Mouse (Mus musculus) lung, embryonic 16.5 days (tissue): Measurements from ENCODE around the gene Atrnl1. TPM values are rescaled to one million over a fixed set of nuclear protein-coding genes. Genes with fewer than 3 reads are reported as not detected.
A peak's percentile ranks its signal among the peaks of the same experiment; 100 is the strongest.

Source experiments
- ATAC-seq: fragments of 200-750 bp; cut with Nextera tagmentation; 2 replicates; pipeline ENCODE4 v1.8.0; 2017; ENCODE audit warnings: low read depth, mild to moderate bottlenecking, moderate library complexity
- H3K27ac ChIP-seq: fragments of 300-500 bp; sonication (generic); 2 replicates; pipeline ENCODE4 v1.5.1; 2014; ENCODE audit warnings: mild to moderate bottlenecking, control low read depth, low read length
- H3K27me3 ChIP-seq: fragments of 300-500 bp; sonication (generic); 2 replicates; pipeline ENCODE4 v1.6.1; 2014; ENCODE audit warnings: low read depth, low read length, mixed read lengths; ENCODE audit not compliant: control insufficient read depth, insufficient read depth
- H3K36me3 ChIP-seq: fragments of 300-500 bp; sonication (generic); 2 replicates; pipeline ENCODE4 v1.6.1; 2014; ENCODE audit warnings: low read length; ENCODE audit not compliant: control insufficient read depth, insufficient read depth
- H3K4me1 ChIP-seq: fragments of 300-500 bp; sonication (generic); replicated peaks from 2 replicates; pipeline ENCODE4 v1.6.1; 2014; ENCODE audit warnings: low read length, mixed read lengths; ENCODE audit not compliant: control insufficient read depth, insufficient read depth
- H3K4me2 ChIP-seq: fragments of 300-500 bp; sonication (generic); 2 replicates; pipeline ENCODE4 v1.6.1; 2014; ENCODE audit warnings: low read depth, low read length, control low read depth
- H3K4me3 ChIP-seq: fragments of 300-500 bp; sonication (generic); 2 replicates; pipeline ENCODE4 v1.5.1; 2014; ENCODE audit warnings: mild to moderate bottlenecking, low read length, control low read depth
- H3K9ac ChIP-seq: fragments of 300-500 bp; sonication (generic); 2 replicates; pipeline ENCODE4 v1.6.1; 2014; ENCODE audit warnings: low read length, control low read depth
- H3K9me3 ChIP-seq: fragments of 300-500 bp; sonication (generic); 2 replicates; pipeline ENCODE4 v1.6.1; 2016; ENCODE audit warnings: low read length; ENCODE audit not compliant: control insufficient read depth
- WGBS: fragments of 180-500 bp; shearing (Covaris S2); extraction: QIAGEN DNeasy Blood & Tissue Kit; methylation state at CpG from one replicate; pipeline ENCODE4 v1.1.7; 2014; 5-methylcytosine and 5-hydroxymethylcytosine counted together
- polyA plus RNA-seq: library from polyadenylated mRNA; unstranded; fragments of >200 nt; fragmentation: Nextera tagmentation; extraction: Ambion mirVana; gene quantifications from 2 replicates; pipeline ENCODE4 v1.2.1, GENCODE M21; 2015

Atrnl1 gene
- polyA plus RNA-seq, 1 experiment from 2014 or later: 5.0 TPM

- Histone ChIP-seq H3K4me1 (no peaks in the 10 kb centered on the region), H3K4me2 (no peak overlapping the region), H3K27me3 (no peaks in the 10 kb centered on the region), H3K4me3 (no peak overlapping the region), H3K9me3 (no peaks in the 10 kb centered on the region), H3K27ac (no peak overlapping the region), H3K36me3 (no peaks in the 10 kb centered on the region), H3K9ac (no peak overlapping the region)
- WGBS: 71% methylated on average over 1 of the region's 1 CpGs
- no peak for ATAC-seq
Observed at GRCm38 (mm10) chr19:57900037-57900436, 289.2 kb downstream of the Atrnl1 start.

DNA sequence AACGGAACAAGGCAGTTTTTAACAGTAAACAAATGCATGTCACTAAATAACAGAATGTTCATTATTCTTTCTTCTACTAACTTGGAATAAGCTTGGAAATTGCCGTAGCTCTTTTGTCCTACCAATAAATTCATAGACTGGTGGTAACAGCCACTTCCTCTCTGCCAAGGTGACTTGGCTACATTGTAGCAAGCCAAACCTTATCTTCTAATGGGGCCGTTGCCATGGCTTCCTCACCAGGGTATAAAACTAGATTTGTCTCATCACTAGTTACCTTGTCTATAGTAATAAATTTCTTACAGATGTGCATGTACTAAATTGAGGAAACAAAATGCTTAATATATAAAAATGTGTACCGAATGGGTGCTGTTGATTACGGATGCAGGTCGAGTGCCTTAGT, 298.6 kb downstream of the Atrnl1 start:
- Histone ChIP-seq H3K36me3 (no peaks in the 10 kb centered on the region), H3K4me3 (no peak overlapping the region), H3K9me3 (no peaks in the 10 kb centered on the region), H3K4me2 (no peak overlapping the region), H3K9ac (no peak overlapping the region), H3K4me1 (no peaks in the 10 kb centered on the region), H3K27me3 (no peaks in the 10 kb centered on the region), H3K27ac (no peak overlapping the region)
- WGBS: 80% methylated on average over 6 of the region's 6 CpGs
- no peak for ATAC-seq

GRCm38 (mm10) chr19:57910650-57911049, 299.8 kb downstream of the Atrnl1 start:
- H3K4me3 ChIP-seq: no peak overlapping the region
- no peaks in the 10 kb centered on the region for H3K4me1 ChIP-seq
- H3K36me3 ChIP-seq: no peaks in the 10 kb centered on the region
- WGBS: 86% methylated on average over 6 of the region's 6 CpGs
- H3K9ac ChIP-seq: no peak overlapping the region
- ATAC-seq: no peak
- no peaks in the 10 kb centered on the region for H3K27me3 ChIP-seq
- H3K4me2 ChIP-seq: no peak overlapping the region
- H3K9me3 ChIP-seq: no peaks in the 10 kb centered on the region
- no peak overlapping the region for H3K27ac ChIP-seq

GRCm38 (mm10) chr19:57916325-57916724, 305.5 kb downstream of the Atrnl1 start:
- Histone ChIP-seq H3K4me2 (no peak overlapping the region), H3K9ac (no peak overlapping the region), H3K9me3 (peaks cover 5% of the 10 kb centered on the region), H3K36me3 (no peaks in the 10 kb centered on the region), H3K4me3 (no peak overlapping the region), H3K27ac (no peak overlapping the region), H3K4me1 (no peaks in the 10 kb centered on the region), H3K27me3 (no peaks in the 10 kb centered on the region)
- ATAC-seq: no peak
- 62% methylated on average over 6 of the region's 6 CpGs for WGBS

DNA sequence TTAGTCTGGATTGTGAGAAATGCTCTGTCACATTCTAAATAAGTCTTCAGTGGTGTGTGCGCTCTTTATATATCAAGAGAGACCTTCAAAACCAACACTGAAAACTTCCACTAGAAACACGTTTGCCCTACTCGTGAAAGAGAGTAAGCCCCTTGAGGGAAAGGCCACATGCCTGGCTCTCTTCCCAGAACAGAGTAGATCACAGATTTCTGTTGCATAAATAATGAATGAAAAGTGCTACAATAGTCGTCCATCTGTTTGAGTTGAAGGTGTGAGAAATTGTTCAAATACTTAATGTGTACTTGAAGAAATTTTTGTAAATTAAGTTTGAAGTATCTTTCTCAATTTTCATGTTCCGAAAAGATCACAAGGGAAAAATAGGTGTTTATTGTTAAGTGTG, 312.2 kb downstream of the Atrnl1 start:
- no peak overlapping the region for H3K9ac ChIP-seq
- no peak overlapping the region for H3K27ac ChIP-seq
- H3K9me3 ChIP-seq: peaks cover 5% of the 10 kb centered on the region
- ATAC-seq: no peak
- H3K4me2 ChIP-seq: no peak overlapping the region
- no peaks in the 10 kb centered on the region for H3K4me1 ChIP-seq
- WGBS: 38% methylated on average over 5 of the region's 5 CpGs
- no peak overlapping the region for H3K4me3 ChIP-seq
- H3K27me3 ChIP-seq: no peaks in the 10 kb centered on the region
- H3K36me3 ChIP-seq: no peaks in the 10 kb centered on the region

DNA sequence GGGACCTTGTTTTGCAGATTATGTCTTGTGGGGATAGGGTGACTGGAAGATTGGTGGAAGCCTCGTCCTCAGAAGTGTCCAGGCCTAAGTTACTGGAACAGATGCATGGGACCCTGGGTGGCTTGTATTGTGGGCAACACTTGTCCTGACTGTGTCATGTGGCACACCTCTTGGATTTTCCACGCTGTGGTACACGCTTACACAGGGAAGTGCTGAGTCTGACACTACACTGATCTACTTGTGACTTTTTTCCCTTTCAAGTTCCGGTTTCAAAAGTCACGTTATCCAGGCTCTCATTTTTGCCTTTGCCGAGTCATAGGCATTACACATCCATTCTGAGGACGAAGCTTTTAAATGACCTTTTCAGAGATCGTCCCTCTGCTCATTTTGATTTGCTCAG, 314.0 kb downstream of the Atrnl1 start:
- H3K4me2 ChIP-seq: no peak overlapping the region
- no peak for ATAC-seq
- peaks cover 5% of the 10 kb centered on the region for H3K9me3 ChIP-seq
- H3K27me3 ChIP-seq: no peaks in the 10 kb centered on the region
- H3K4me1 ChIP-seq: no peaks in the 10 kb centered on the region
- no peaks in the 10 kb centered on the region for H3K36me3 ChIP-seq
- 75% methylated on average over 8 of the region's 8 CpGs for WGBS
- no peak overlapping the region for H3K4me3 ChIP-seq
- no peak overlapping the region for H3K27ac ChIP-seq
- no peak overlapping the region for H3K9ac ChIP-seq

GRCm38 (mm10) chr19:57925681-57926080, 314.8 kb downstream of the Atrnl1 start:
- Histone ChIP-seq H3K36me3 (no peaks in the 10 kb centered on the region), H3K27ac (no peak overlapping the region), H3K9ac (no peak overlapping the region), H3K9me3 (peaks cover 2% of the 10 kb centered on the region), H3K4me1 (no peaks in the 10 kb centered on the region), H3K4me2 (no peak overlapping the region), H3K4me3 (no peak overlapping the region), H3K27me3 (no peaks in the 10 kb centered on the region)
- ATAC-seq: no peak
- 66% methylated on average over 10 of the region's 10 CpGs for WGBS

- Histone ChIP-seq H3K4me3 (no peak overlapping the region), H3K36me3 (no peaks in the 10 kb centered on the region), H3K4me1 (no peaks in the 10 kb centered on the region), H3K27ac (no peak overlapping the region), H3K27me3 (no peaks in the 10 kb centered on the region), H3K9ac (no peak overlapping the region), H3K9me3 (no peaks in the 10 kb centered on the region), H3K4me2 (no peak overlapping the region)
- 84% methylated on average over 5 of the region's 5 CpGs for WGBS
- peak; percentile 96 for ATAC-seq
Observed at GRCm38 (mm10) chr19:57926164-57926860, 315.5 kb downstream of the Atrnl1 start.

DNA sequence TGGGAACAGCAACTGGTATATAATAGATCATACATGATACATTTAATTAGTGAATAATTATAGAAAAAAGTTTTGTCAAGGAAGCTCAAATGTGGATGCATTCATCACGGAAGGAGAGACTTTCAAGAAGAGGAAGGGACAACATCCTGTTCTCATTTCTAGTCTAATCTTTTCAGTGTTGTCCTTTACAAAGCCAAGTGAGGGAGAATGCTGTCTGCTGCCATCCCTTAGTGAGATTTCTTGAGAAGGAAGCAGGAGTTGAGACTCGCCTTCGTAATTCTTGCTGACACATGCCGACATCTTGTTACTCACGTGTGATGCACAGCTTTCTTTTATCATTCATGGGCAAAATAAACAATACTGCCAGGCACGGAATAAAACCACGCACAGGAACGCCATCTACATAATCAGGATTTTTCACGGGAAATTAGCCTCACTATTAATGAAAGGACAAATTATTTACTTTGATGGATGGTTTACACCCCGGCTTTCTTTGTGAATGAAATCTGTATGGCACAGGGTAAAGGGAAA, 316.2 kb downstream of the Atrnl1 start:
- no peak for ATAC-seq
- H3K4me3 ChIP-seq: no peak overlapping the region
- H3K36me3 ChIP-seq: no peaks in the 10 kb centered on the region
- H3K4me1 ChIP-seq: no peaks in the 10 kb centered on the region
- H3K9ac ChIP-seq: no peak overlapping the region
- 25% methylated on average over 10 of the region's 10 CpGs for WGBS
- H3K27me3 ChIP-seq: no peaks in the 10 kb centered on the region
- H3K9me3 ChIP-seq: no peaks in the 10 kb centered on the region
- no peak overlapping the region for H3K27ac ChIP-seq
- no peak overlapping the region for H3K4me2 ChIP-seq
